Mouse (Mus musculus) neural tube, embryonic 15.5 days (tissue): ENCODE measurements around the gene Luzp1. TPM values are rescaled to one million over a fixed set of nuclear protein-coding genes. Genes with fewer than 3 reads are reported as not detected.
A peak's percentile ranks its signal among the peaks of the same experiment; 100 is the strongest.

ENCODE experiments used
- ATAC-seq: fragments of 200-750 bp; cut with Nextera tagmentation; 2 replicates; pipeline ENCODE4 v1.8.0; 2017; ENCODE audit warnings: mild to moderate bottlenecking, moderate TSS enrichment, moderate library complexity; ENCODE audit not compliant: low FRiP score
- H3K27ac ChIP-seq: fragments of 300-500 bp; sonication (generic); replicated peaks from 2 replicates; pipeline ENCODE4 v1.5.1; 2015; ENCODE audit warnings: mild to moderate bottlenecking, inconsistent platforms
- H3K27me3 ChIP-seq: fragments of 300-500 bp; sonication (generic); replicated peaks from 2 replicates; pipeline ENCODE4 v1.6.1; 2015; ENCODE audit warnings: inconsistent platforms
- H3K36me3 ChIP-seq: fragments of 300-500 bp; sonication (generic); 2 replicates; pipeline ENCODE4 v1.6.1; 2015; ENCODE audit warnings: inconsistent platforms
- H3K4me1 ChIP-seq: fragments of 300-500 bp; sonication (generic); 2 replicates; pipeline ENCODE4 v1.6.1; 2015; ENCODE audit warnings: inconsistent platforms
- H3K4me2 ChIP-seq: fragments of 300-500 bp; sonication (generic); 2 replicates; pipeline ENCODE4 v1.6.1; 2015; ENCODE audit warnings: inconsistent platforms, mild to moderate bottlenecking, moderate library complexity
- H3K4me3 ChIP-seq: fragments of 300-500 bp; sonication (generic); replicated peaks from 2 replicates; pipeline ENCODE4 v1.5.1; 2015; ENCODE audit warnings: mild to moderate bottlenecking, inconsistent platforms
- H3K9ac ChIP-seq: fragments of 300-500 bp; sonication (generic); replicated peaks from 2 replicates; pipeline ENCODE4 v1.6.1; 2015; ENCODE audit warnings: mild to moderate bottlenecking, inconsistent platforms
- H3K9me3 ChIP-seq: fragments of 300-500 bp; sonication (generic); replicated peaks from 2 replicates; pipeline ENCODE4 v1.6.1; 2016; ENCODE audit warnings: inconsistent platforms
- WGBS: fragments of 180-500 bp; shearing (Covaris S2); methylation state at CpG from one replicate; pipeline ENCODE4 v1.1.7; 2015; ENCODE audit warnings: mixed read lengths; 5-methylcytosine and 5-hydroxymethylcytosine counted together
- polyA plus RNA-seq: library from polyadenylated mRNA; unstranded; fragments of >200 nt; fragmentation: Nextera tagmentation; extraction: Ambion mirVana; gene quantifications from 2 replicates; pipeline ENCODE4 v1.2.1, GENCODE M21; 2015

The Luzp1 gene
- polyA plus RNA-seq, 1 experiment from 2014 or later: 60.1 TPM

DNA sequence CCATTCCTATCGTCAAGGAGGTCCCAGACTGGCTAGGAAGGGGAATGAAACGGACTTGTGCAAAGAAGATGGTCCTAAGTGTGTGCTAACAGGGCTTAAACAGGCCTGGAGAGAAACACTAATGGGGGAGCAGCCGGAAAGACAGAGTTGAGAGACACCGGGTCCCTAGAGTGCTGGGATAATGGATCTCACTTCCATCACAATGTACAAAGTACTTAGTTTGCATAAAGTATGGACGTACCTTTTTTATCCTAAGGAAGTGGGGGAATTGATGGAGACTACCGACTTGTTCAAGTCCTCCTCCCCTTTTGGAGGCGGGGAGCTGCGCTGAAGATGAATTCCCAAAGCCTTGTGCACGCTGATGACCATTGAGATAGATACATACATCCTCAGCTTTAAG is 6.1 kb upstream of the Luzp1 start:
- Histone ChIP-seq H3K27me3 (peaks cover 20% of the 10 kb centered on the region), H3K4me1 (peaks cover 28% of the 10 kb centered on the region), H3K4me2 (peak overlapping the region; percentile 96), H3K27ac (0 out of 2 replicates have a peak overlapping the region, but pooled peaks have one; percentile 81), H3K9ac (no peak overlapping the region), H3K36me3 (no peaks in the 10 kb centered on the region), H3K4me3 (peak overlapping the region; percentile 71), H3K9me3 (no peaks in the 10 kb centered on the region)
- no peak for ATAC-seq
- WGBS: 17% methylated on average over 9 of the region's 9 CpGs

DNA sequence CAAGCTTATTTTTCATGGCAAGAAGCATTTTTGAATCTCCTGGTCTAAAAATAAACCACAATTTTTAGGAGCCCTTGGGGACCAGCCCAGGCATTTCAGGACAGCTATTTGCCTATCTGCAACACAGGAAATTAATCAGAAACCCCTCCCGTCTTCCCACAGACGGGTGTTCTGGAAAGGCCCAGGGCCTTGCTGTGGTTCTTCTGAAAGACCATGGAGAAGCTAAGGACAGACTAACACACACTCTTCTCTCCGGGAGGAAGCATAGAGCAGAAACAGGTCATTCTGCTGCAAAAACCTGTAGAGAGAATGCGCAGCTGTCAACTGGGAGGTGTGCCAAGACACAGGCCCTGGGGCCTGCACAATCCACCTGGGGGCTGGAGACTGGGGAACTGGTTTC is 3.3 kb upstream of the Luzp1 start:
- no peak overlapping the region for H3K27ac ChIP-seq
- H3K9me3 ChIP-seq: no peaks in the 10 kb centered on the region
- H3K4me3 ChIP-seq: no peak overlapping the region
- H3K27me3 ChIP-seq: peaks cover 20% of the 10 kb centered on the region
- H3K36me3 ChIP-seq: no peaks in the 10 kb centered on the region
- peaks cover 37% of the 10 kb centered on the region for H3K4me1 ChIP-seq
- H3K9ac ChIP-seq: no peak overlapping the region
- no peak for ATAC-seq
- 37% methylated on average over 4 of the region's 4 CpGs for WGBS
- no peak overlapping the region for H3K4me2 ChIP-seq

DNA sequence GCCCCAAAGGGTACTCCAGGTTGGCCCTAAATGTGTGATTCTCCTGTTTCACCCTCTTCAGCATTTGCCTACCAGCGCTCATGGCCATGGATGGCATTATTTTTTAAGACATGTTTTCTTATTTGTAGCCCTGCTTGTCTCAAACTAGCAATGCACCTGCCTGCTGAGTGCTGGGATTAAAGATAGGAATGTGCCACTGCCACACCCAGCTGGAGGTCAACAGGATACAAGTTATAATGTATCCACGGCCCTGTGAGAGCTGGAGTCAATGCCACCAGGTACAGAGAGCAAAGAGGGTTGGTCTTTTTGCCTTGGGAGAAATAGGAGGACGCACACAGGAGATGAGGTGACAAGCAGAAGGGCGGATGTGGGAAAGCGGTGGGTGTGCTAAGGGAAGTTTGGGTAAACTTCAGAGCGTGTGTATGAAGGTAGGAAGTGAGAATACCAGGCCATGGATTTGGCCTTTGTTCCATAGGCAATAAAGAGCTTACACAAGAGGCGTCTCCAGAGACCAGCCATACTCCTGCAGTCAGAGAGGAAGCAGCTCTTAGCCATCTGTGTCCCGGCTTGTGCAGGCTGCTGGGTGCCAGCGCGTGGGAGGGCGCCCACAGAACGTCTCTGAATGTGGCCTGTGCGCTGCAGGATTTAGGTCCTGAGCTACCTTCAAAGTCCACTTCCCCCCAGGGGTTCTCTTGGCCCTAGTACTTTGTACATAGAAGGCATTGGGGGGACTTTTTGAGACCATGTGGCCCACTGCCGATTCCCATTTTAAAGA is 821 bp upstream of the Luzp1 start:
- Histone ChIP-seq H3K4me3 (peak overlapping the region; percentile 89; the same call in 1 of the 2 replicates), H3K27me3 (peaks cover 12% of the 10 kb centered on the region), H3K27ac (peak overlapping the region; percentile 94; the same call in 1 of the 2 replicates), H3K4me1 (peaks cover 29% of the 10 kb centered on the region), H3K4me2 (peak overlapping the region; percentile 67; the same call in 1 of the 2 replicates), H3K36me3 (no peaks in the 10 kb centered on the region), H3K9ac (no peak overlapping the region), H3K9me3 (no peaks in the 10 kb centered on the region)
- WGBS: 61% methylated on average over 14 of the region's 14 CpGs
- no peak for ATAC-seq

DNA sequence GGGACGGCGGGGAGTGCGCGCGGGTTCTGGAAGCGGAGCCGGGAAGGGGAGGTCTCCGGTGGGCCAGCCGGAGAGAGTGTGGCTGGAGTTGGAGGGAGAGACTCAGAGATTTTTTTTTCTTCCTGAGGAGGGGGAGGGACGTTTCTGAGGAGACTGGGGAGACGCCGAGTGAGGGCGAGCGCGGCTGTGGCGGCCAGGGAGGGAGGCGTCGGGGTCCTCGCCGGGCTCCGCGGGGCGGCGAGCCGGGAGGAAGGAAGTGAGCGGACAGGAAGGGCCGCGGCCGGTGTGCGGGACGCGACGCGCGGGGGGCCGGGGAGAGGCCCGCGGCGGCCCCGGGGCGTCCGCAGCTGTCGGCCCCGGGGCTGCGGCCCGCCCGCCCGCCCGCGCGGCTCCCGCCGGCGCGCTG is 383 bp downstream of the Luzp1 start:
- WGBS: 0% methylated on average over 18 of the region's 55 CpGs
- H3K4me1 ChIP-seq: peaks cover 32% of the 10 kb centered on the region
- peaks cover 3% of the 10 kb centered on the region; the same call in 1 of the 2 replicates for H3K27me3 ChIP-seq
- peak overlapping the region; percentile 67 for H3K4me2 ChIP-seq
- peak overlapping the region; percentile 80 for H3K9ac ChIP-seq
- no peaks in the 10 kb centered on the region for H3K36me3 ChIP-seq
- ATAC-seq: peak; percentile 83
- H3K4me3 ChIP-seq: peak overlapping the region; percentile 89
- H3K9me3 ChIP-seq: no peaks in the 10 kb centered on the region
- peak overlapping the region; percentile 94 for H3K27ac ChIP-seq

DNA sequence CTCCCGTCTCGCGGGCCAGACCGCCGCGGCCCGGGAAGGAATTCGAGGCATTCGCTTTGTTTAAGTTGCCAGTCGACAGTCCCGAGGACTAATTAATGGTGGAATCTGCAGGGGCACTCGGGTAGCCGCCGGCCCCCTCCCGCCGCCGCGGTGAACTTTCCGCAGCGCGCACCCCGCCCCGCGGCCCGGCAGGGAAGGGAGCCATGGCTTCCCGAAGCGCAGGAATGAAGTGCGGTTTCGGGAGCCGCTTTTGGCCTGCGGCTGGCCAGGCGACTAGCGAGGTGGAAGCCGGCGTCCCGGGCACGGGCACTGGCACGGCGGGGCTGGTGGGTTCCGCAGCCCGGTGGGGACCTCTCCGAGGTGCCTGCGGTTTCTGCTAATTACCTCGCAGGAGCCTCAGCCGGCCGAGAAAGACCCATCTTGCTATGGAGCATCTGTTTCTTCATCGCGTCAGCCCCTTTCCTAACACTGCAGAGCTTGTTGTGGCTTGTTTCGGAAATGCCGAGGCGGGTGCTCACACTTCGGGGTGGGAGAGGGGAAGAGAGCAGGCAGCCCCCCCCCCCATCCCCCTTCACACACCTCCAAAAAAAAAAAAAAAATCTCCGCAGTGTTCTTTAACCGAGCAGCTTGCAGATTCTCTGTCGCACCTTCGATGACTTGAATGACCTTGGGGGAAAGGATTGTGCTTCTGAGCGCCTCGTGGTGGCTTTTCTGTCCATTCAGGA is 948 bp downstream of the Luzp1 start:
- ATAC-seq: peak; percentile 23

DNA sequence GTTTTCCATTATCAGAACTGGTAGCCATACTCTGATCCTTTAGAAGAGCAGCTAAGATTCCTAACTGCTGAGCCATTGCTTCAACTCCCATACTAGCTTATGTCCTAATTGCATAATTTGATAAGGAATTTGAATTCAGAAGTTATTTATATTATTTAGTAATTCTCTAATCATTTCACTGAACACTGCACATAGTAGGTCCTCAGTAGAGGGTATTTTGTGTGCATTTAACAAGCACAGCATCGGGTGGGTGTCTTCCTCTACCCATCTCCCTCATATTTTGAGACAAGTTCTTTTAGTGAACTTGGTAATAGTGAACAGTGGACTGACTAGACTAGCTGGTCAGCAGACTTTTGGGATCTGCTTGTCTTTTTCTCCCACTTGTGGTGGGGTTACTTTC is 7.1 kb downstream of the Luzp1 start:
- no peak for ATAC-seq
- 95% methylated on average over 1 of the region's 1 CpGs for WGBS

More for the DNA sequence above, 948 bp downstream of the Luzp1 start:
- H3K36me3 ChIP-seq: no peaks in the 10 kb centered on the region
- peak overlapping the region; percentile 89 for H3K4me3 ChIP-seq
- no peaks in the 10 kb centered on the region for H3K9me3 ChIP-seq
- H3K27me3 ChIP-seq: no peaks in the 10 kb centered on the region
- H3K27ac ChIP-seq: peak overlapping the region; percentile 94
- H3K4me2 ChIP-seq: peak overlapping the region; percentile 67
- peaks cover 32% of the 10 kb centered on the region for H3K4me1 ChIP-seq
- under 1% methylated on average over 54 of the region's 58 CpGs for WGBS
- peak overlapping the region; percentile 80 for H3K9ac ChIP-seq

DNA sequence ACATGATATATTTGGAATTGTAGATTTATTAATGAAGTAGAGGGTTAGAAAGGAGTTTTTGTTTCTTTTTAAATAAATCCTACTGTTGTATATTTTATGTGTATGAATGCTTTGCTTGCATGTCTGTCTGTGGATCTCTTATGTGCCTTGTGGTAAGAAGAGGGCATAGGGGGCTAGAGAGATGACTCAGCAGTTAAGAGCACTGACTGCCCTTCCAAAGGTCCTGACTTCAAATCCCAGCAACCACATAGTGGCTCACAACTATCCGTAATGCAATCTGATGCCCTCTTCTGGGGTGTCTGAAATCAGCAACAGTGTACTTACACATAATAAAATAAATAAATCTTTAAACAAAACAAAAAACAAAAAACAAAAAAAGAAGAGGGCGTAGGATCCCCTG is 17.0 kb downstream of the Luzp1 start:
- Histone ChIP-seq H3K4me3 (no peak overlapping the region), H3K4me1 (no peaks in the 10 kb centered on the region), H3K4me2 (no peak overlapping the region), H3K27me3 (no peaks in the 10 kb centered on the region), H3K36me3 (no peaks in the 10 kb centered on the region), H3K9ac (no peak overlapping the region), H3K27ac (no peak overlapping the region), H3K9me3 (no peaks in the 10 kb centered on the region)
- no peak for ATAC-seq
- WGBS: 98% methylated on average over 2 of the region's 2 CpGs

More for the DNA sequence above, 7.1 kb downstream of the Luzp1 start:
- Histone ChIP-seq H3K27me3 (no peaks in the 10 kb centered on the region), H3K4me3 (no peak overlapping the region), H3K9ac (no peak overlapping the region), H3K9me3 (no peaks in the 10 kb centered on the region), H3K4me1 (peaks cover 9% of the 10 kb centered on the region), H3K4me2 (no peak overlapping the region), H3K27ac (no peak overlapping the region), H3K36me3 (no peaks in the 10 kb centered on the region)

DNA sequence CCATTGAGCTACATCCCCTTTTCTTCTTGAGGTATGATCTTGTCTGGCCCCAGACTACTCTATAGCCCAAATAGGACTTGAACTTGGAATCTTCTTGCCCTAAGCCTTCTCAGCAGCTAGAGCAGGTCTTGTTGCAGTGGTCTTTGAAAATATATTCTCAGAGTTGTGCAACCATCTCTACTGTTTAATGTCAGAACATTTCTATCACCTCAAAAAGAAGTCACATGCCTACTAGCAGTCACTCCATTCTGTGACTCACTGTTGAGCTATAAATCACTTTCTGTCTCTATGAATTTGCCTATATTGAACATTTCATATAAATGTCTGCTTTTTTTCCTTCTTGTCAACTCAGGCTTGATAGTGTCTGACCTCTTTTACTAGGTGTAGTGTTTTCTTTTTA is 26.4 kb downstream of the Luzp1 start:
- Histone ChIP-seq H3K27ac (no peak overlapping the region), H3K36me3 (no peaks in the 10 kb centered on the region), H3K27me3 (no peaks in the 10 kb centered on the region), H3K4me2 (no peak overlapping the region), H3K4me1 (no peaks in the 10 kb centered on the region), H3K4me3 (no peak overlapping the region), H3K9ac (no peak overlapping the region), H3K9me3 (no peaks in the 10 kb centered on the region)
- no peak for ATAC-seq

DNA sequence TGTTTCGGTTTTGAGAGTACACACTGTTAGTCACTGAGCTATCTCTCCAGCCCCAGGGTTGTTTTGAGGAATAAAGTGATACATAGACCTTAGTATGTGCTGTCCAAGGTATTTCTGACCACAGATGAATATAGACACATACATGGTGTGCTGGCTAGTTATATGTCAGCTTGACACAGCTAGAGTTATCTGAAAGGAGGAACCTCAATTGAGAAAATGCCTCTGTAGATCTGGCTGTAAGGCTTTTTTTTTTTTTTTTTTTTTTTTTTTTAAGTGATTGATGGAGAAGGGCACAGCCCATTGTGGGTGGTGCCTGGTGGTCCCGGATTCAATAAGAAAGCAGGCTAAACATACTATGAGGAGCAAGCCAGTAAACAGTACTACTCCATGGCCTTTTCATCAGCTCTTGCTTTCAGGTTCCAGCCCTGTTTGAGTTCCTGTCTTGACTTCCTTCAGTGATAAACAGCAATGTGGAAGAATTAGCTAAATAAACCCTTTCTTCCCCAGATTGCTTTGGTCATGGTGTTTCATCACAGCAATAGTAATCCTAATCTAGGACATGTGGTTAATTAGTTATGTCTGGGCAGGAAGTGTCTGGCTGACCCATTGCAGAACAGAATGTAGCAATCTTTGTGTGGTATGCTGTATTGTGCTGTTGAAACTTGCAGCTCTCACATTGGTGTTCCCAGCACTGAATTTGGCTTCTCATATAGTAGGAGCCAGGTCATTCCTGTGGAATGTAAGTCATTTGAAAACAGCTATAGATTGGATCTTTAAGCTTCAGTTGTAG is 36.1 kb downstream of the Luzp1 start:
- Histone ChIP-seq H3K9ac (no peak overlapping the region), H3K27ac (no peak overlapping the region), H3K4me3 (no peak overlapping the region), H3K9me3 (no peaks in the 10 kb centered on the region), H3K27me3 (no peaks in the 10 kb centered on the region), H3K4me1 (0 out of 2 replicates have a peak, but pooled peaks cover 7% of the 10 kb centered on the region), H3K4me2 (no peak overlapping the region), H3K36me3 (no peaks in the 10 kb centered on the region)
- no peak for ATAC-seq
- WGBS: 61% methylated on average over 2 of the region's 2 CpGs

DNA sequence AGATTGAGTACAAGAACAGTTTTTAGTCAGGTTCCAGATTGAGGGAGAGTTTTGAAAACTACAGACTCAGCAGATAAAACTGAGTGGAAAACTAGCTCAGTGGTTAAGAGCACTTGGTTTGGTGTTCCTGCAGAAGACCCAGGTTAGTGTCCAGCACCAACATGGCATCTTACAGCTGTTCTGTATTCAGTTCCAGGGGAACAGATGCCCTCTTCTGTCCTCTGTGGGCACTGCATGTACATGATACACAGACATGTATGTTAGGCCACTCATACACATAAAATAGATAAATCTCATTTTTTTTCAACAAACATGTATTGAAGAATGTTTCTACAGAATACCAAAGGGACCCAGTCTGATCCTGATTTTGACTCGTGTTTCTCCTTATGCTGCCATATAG is 40.3 kb downstream of the Luzp1 start:
- Histone ChIP-seq H3K4me2 (no peak overlapping the region), H3K36me3 (no peaks in the 10 kb centered on the region), H3K27ac (no peak overlapping the region), H3K27me3 (no peaks in the 10 kb centered on the region), H3K4me1 (peaks cover 11% of the 10 kb centered on the region), H3K4me3 (no peak overlapping the region), H3K9me3 (no peaks in the 10 kb centered on the region), H3K9ac (no peak overlapping the region)
- 80% methylated on average over 1 of the region's 1 CpGs for WGBS
- ATAC-seq: no peak

DNA sequence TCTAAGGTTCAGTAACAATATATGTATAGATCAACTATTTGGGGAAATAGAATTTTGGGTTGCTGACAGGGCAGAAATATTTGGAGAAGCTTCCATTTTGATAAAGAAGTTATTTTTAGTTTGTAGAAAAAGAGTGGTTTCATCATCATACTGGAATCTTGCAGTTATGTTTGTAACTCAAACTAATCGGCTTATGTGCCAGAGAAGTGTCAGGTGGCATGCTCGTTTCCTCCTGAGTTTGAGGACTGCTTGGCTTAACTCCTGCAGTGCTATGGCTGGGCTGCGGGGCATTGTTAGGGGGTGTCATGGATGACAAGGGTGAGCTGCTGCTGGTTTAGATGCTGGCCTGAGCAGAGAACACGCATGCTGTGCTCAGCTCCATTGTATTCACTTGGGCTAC is 42.1 kb downstream of the Luzp1 start:
- ATAC-seq: no peak

More for the DNA sequence above, 42.1 kb downstream of the Luzp1 start:
- Histone ChIP-seq H3K9me3 (no peaks in the 10 kb centered on the region), H3K9ac (no peak overlapping the region), H3K36me3 (no peaks in the 10 kb centered on the region), H3K27ac (no peak overlapping the region), H3K4me3 (no peak overlapping the region), H3K4me1 (peaks cover 11% of the 10 kb centered on the region), H3K4me2 (no peak overlapping the region), H3K27me3 (no peaks in the 10 kb centered on the region)
- 63% methylated on average over 4 of the region's 4 CpGs for WGBS
